Mouse (Mus musculus): ENCODE measurements around the gene Cngb1.
"Not testable (repeated sequence)": the region's sequence is repeated elsewhere in the genome, so short reads cannot be mapped to it uniquely, and the experiment has no call there.

DNA sequence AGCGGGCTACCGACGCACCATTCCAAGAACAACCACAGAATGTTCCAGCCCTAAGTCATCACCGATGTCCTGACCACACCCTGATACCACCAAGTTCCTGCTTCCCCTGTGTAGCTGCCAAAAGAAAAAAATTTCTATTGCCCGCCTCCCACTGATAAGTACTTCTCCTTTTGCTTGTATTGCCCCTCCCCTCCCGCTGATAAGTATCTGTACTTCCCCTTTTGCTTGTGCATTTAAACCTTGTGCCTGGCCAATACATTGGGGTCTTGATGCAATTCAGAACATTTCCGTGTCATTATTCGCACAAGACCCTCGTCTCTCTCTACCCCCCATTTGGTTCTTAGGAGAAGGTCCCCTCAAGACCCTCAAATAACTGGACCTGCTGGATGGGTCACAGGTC, 76.3 kb downstream of the Cngb1 start:
- TF ChIP-seq CTCF, EP300 (IDR thresholded peaks at IDR 0.05; ENCODE audit: low read depth): not testable (repeated sequence)

All from liver, embryonic 14.5 days (tissue).